Mouse (Mus musculus) forebrain, embryonic 11.5 days (tissue): ENCODE measurements at regions not wholly inside any gene's neighbourhood (a gene's known extent, or its start where the extent isn't known, plus 50 kb on each side); places are given as distances from the start of the nearest gene placed in this dataset.

Experiments used
- ATAC-seq: fragments of 200-750 bp; cut with Nextera tagmentation; replicated peaks from 2 replicates; pipeline ENCODE4 v1.8.0; 2017; ENCODE audit warnings: moderate TSS enrichment; ENCODE audit not compliant: low FRiP score
- DNase-seq: peaks from one replicate; pipeline ENCODE4 v3.0.0-alpha.2; 2017; ENCODE audit warnings: low spot score
- H3K27ac ChIP-seq: fragments of 300-500 bp; sonication (generic); 2 replicates; pipeline ENCODE4 v1.5.1; 2014; ENCODE audit warnings: low read depth, low read length
- H3K27me3 ChIP-seq: fragments of 300-500 bp; sonication (generic); 2 replicates; pipeline ENCODE4 v1.6.1; 2014; ENCODE audit warnings: mild to moderate bottlenecking, low read length, mixed read lengths; ENCODE audit not compliant: control insufficient read depth, insufficient read depth
- H3K36me3 ChIP-seq: fragments of 300-500 bp; sonication (generic); 2 replicates; pipeline ENCODE4 v1.6.1; 2014; ENCODE audit warnings: mild to moderate bottlenecking, low read length, moderate library complexity, mixed read lengths; ENCODE audit not compliant: control insufficient read depth, insufficient read depth
- H3K4me1 ChIP-seq: fragments of 300-500 bp; sonication (generic); replicated peaks from 2 replicates; pipeline ENCODE4 v1.6.1; 2014; ENCODE audit warnings: low read length, mixed read lengths; ENCODE audit not compliant: control insufficient read depth, insufficient read depth
- H3K4me2 ChIP-seq: fragments of 300-500 bp; sonication (generic); 2 replicates; pipeline ENCODE4 v1.6.1; 2014; ENCODE audit warnings: low read depth, mild to moderate bottlenecking, low read length, moderate library complexity, mixed read lengths; ENCODE audit not compliant: severe bottlenecking
- H3K4me3 ChIP-seq: fragments of 300-500 bp; sonication (generic); 2 replicates; pipeline ENCODE4 v1.5.1; 2014; ENCODE audit warnings: low read depth, low read length
- H3K9ac ChIP-seq: fragments of 300-500 bp; sonication (generic); 2 replicates; pipeline ENCODE4 v1.6.1; 2014; ENCODE audit warnings: low read length
- H3K9me3 ChIP-seq: fragments of 300-500 bp; sonication (generic); 2 replicates; pipeline ENCODE4 v1.6.1; 2016; ENCODE audit warnings: low read length, mixed read lengths; ENCODE audit not compliant: control insufficient read depth
- WGBS: fragments of 180-500 bp; shearing (Covaris S2); extraction: QIAGEN DNeasy Blood & Tissue Kit; methylation state at CpG from one replicate; pipeline ENCODE4 v1.1.7; 2014; 5-methylcytosine and 5-hydroxymethylcytosine counted together

DNA sequence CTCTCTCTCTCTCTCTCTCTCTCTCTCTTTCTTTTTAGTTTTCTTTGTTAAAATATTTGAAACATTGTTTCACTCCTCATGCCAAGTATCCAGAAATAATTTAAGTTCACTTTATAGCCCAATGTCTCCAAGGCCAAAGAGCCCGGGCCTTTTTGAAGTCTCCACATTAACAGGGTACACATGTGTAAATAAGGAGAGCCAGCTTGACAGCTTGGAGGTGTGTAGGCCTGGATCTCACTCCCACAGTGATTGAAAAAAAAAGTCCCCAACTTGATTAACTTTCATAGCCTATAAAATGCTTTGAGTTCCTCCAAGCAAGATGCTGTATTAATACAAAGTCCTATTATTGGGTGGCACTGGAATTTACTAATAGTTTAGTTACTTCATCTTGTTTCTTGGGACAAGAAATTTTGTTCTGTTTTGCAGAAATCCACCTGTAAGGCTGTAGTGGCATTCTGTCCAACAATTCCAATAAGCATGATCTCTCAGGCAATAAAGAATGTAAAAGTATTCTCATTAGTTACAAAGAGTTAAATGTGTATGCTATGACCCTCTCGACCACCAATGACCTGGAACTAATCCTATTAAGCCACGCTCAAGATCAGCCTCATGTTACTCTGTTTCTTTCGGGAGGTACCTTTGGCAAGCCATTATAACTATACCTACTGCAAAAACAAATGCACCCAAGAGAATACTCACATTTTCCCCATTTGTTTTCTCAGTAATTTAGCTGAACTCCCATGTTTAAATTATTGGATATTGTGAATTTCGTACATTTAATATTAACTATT lies 215.9 kb upstream of the Acvr2a start:
- Histone ChIP-seq H3K9me3 (no peaks in the 10 kb centered on the region), H3K4me2 (no peak overlapping the region), H3K36me3 (no peaks in the 10 kb centered on the region), H3K4me1 (no peaks in the 10 kb centered on the region; the same call in 1 of the 2 replicates), H3K27ac (no peak overlapping the region), H3K4me3 (no peak overlapping the region), H3K9ac (no peak overlapping the region), H3K27me3 (no peaks in the 10 kb centered on the region)
- ATAC-seq (no peak; the same call in 1 of the 2 replicates), DNase-seq (no peak)
- 29% methylated on average over 5 of the region's 5 CpGs for WGBS

DNA sequence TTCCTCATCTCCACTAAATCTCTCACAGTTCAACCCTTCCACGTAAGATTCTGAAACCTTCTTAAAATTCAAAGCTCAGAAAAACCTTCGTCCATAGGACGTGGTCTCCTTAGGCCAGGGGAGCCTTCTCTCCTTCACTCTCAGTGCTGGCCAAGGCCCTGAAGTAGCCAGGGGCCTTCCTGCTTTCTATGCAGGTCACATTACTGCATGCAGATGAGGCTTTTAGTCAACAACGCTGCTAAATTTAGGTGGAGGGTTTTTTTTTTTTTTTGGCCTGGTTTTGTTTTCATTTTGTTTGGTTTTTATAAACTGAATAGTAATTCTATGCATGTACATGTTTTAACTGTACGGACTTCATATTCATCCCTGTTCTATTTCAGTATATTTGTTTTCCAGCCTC lies 214.5 kb upstream of the Acvr2a start:
- Histone ChIP-seq H3K4me2 (no peak overlapping the region), H3K9me3 (no peaks in the 10 kb centered on the region), H3K4me1 (no peaks in the 10 kb centered on the region; the same call in 1 of the 2 replicates), H3K9ac (no peak overlapping the region), H3K27ac (no peak overlapping the region), H3K36me3 (no peaks in the 10 kb centered on the region), H3K4me3 (no peak overlapping the region), H3K27me3 (no peaks in the 10 kb centered on the region)
- 72% methylated on average over 5 of the region's 5 CpGs for WGBS
- DNase-seq (no peak), ATAC-seq (no peak)

DNA sequence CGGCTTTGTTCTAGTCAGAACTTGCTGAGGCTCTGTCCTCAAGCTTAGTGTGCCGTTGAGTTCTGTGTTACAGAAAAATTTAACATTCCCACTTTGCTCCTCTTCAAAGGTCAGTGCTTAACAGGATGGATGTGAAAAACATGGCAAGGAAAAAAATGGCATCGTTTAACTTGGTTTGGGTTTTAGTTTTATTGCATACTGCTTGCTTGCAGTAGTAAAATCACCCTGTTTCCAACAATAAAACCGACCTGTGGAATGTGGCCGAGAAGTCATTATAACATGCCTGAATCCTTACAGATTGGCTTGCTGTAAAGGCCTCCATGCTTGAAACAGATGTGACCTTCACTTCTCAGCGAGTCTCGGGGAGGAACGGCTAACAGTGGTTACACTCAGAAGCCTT lies 212.1 kb upstream of the Acvr2a start:
- H3K4me2 ChIP-seq: no peak overlapping the region
- H3K27me3 ChIP-seq: no peaks in the 10 kb centered on the region
- DNase-seq (no peak), ATAC-seq (no peak)
- WGBS: 55% methylated on average over 8 of the region's 8 CpGs
- no peak overlapping the region for H3K4me3 ChIP-seq
- H3K9ac ChIP-seq: no peak overlapping the region
- H3K36me3 ChIP-seq: no peaks in the 10 kb centered on the region
- H3K9me3 ChIP-seq: no peaks in the 10 kb centered on the region
- no peak overlapping the region for H3K27ac ChIP-seq
- no peaks in the 10 kb centered on the region; the same call in 1 of the 2 replicates for H3K4me1 ChIP-seq

DNA sequence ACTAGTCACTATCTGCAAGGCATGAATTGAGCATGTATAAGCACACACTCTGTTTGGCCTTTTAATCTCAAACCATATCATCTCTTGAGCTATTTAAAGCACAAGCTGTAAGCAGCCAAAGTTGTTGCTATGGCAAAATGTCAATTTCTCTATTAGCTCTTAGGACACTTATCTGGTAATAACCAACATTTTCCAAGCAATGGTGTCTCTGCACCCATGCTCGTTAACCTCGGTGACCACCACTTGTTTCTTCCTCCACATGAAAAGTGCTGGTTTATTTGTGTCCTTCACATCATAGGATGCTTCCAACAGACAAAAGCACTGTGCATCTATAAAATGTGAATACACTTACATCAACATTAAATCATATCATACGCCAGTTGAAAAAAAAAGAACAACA lies 204.4 kb upstream of the Acvr2a start:
- Histone ChIP-seq H3K27me3 (no peaks in the 10 kb centered on the region), H3K4me2 (no peak overlapping the region), H3K36me3 (no peaks in the 10 kb centered on the region), H3K4me1 (no peaks in the 10 kb centered on the region), H3K9me3 (no peaks in the 10 kb centered on the region), H3K9ac (no peak overlapping the region), H3K4me3 (no peak overlapping the region), H3K27ac (no peak overlapping the region)
- DNase-seq: no peak
- 90% methylated on average over 3 of the region's 3 CpGs for WGBS
- ATAC-seq: no peak

DNA sequence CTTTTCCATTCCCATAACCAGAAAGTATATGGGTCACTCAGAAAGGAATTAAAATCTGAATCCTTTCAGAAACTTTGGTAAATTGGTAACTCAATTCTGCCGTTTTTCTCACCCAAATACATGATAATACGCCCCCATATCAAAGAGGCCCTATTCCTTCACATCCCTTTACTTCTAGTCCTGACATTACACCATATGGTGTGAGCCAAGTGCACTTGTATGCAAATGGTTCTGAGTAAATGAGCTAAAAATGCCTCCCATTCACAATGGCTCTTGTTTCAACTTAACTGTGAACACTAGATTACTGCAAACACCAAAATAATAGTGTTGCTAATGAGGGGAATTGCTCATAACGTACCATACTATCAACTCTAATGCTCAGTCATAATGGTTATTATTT lies 201.7 kb upstream of the Acvr2a start:
- DNase-seq (no peak), ATAC-seq (no peak; the same call in 1 of the 2 replicates)
- no peaks in the 10 kb centered on the region for H3K4me1 ChIP-seq
- H3K4me3 ChIP-seq: no peak overlapping the region
- H3K36me3 ChIP-seq: no peaks in the 10 kb centered on the region
- H3K27ac ChIP-seq: no peak overlapping the region
- 65% methylated on average over 3 of the region's 3 CpGs for WGBS
- no peaks in the 10 kb centered on the region for H3K27me3 ChIP-seq
- H3K9ac ChIP-seq: no peak overlapping the region
- H3K9me3 ChIP-seq: no peaks in the 10 kb centered on the region
- no peak overlapping the region for H3K4me2 ChIP-seq

DNA sequence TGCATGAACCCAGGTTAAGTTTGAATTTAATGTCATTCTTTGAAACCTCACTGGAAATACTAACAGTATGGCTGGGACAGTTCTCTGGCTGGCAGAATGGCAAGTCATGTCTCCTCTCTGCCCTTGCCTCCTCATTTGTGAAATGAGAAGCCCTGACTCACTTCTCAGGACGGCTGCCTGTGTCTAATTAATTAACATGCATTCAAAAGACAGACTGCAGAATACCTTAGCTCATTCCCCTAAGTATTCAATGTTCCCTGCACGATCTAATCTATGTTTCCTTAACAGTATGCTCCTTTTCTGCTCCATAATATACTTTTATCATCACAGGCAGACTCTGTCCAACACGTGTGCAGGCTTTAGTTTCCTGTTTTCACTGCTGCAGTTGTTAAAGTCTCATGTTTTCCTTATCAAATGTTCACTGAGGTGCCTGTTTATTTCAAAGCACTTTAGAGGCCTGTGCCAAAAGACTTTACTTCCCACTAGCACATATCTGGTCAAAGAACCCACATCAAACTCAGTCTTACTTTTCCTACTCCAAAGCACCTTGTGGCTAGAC lies 196.7 kb upstream of the Acvr2a start:
- Histone ChIP-seq H3K9ac (no peak overlapping the region), H3K4me3 (no peak overlapping the region), H3K4me1 (no peaks in the 10 kb centered on the region), H3K27me3 (no peaks in the 10 kb centered on the region), H3K27ac (no peak overlapping the region), H3K9me3 (no peaks in the 10 kb centered on the region), H3K4me2 (no peak overlapping the region), H3K36me3 (no peaks in the 10 kb centered on the region)
- DNase-seq (no peak), ATAC-seq (no peak)
- 39% methylated on average over 3 of the region's 3 CpGs for WGBS

DNA sequence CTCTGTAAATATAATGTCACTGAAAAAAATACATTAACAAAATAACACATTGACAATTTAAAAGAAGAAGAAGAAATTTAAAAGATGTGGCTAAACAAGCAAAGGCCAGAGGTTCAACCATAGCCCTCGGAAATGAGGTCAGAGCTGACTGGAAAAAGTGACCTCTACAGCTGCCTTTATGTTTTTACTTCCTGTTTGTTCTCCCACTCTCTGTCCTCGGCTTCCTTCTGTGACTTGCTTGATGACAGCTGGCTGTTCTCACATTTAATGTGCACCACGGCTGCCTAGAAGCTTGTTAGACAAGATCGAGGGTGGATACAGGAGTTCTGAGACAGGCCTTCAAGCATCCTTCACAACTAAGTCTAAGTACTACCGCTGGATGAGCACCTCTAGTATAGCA lies 194.9 kb upstream of the Acvr2a start:
- ATAC-seq: no peak
- H3K9me3 ChIP-seq: no peaks in the 10 kb centered on the region
- WGBS: 75% methylated on average over 5 of the region's 5 CpGs

DNA sequence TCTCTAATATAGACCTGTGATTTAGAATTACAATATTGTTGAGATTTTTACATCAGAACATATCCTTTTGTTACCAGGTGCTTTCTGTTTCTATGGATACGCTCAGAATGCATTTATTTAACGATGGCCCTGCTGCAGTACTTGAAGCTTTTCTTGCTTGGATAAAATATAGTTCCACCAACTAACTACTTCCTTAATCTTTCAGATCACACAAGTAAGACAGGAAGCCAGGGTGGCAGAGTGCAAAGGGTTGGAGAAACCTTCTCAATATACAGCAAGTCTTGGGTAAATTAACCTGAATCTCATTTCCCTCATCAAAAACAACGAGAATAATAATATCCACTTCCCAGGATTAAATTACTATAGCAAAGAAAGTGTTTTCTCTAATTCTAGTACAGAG lies 193.1 kb upstream of the Acvr2a start:
- H3K9ac ChIP-seq: no peak overlapping the region
- ATAC-seq (no peak), DNase-seq (no peak)
- no peaks in the 10 kb centered on the region for H3K27me3 ChIP-seq
- WGBS: 73% methylated on average over 3 of the region's 3 CpGs
- H3K9me3 ChIP-seq: no peaks in the 10 kb centered on the region
- H3K4me1 ChIP-seq: no peaks in the 10 kb centered on the region
- H3K4me3 ChIP-seq: no peak overlapping the region
- no peak overlapping the region for H3K4me2 ChIP-seq
- H3K36me3 ChIP-seq: no peaks in the 10 kb centered on the region
- H3K27ac ChIP-seq: no peak overlapping the region

More for the DNA sequence above, 194.9 kb upstream of the Acvr2a start:
- Histone ChIP-seq H3K27me3 (no peaks in the 10 kb centered on the region), H3K27ac (no peak overlapping the region), H3K36me3 (no peaks in the 10 kb centered on the region), H3K4me2 (no peak overlapping the region), H3K4me3 (no peak overlapping the region), H3K9ac (no peak overlapping the region), H3K4me1 (no peaks in the 10 kb centered on the region)
- no peak for DNase-seq

DNA sequence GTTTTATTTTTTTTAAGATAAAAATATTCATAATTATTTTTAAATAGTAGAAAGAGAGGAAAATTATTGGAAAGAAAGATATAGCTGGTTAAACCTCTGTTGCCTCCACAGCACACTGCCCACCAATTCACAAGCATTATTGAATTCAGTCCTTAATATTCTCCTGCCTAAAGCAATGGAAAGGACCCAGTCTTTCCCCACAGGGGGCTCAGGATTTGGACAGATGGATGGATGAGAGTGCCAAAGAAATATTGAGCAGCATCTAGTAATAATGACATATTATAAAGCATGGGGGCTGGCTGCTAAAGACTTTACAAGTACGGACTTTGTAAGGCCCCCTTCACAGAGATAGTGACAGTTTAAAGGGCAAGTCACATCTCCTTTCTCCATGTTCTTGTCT lies 191.6 kb upstream of the Acvr2a start:
- DNase-seq (no peak), ATAC-seq (no peak)
- Histone ChIP-seq H3K4me1 (no peaks in the 10 kb centered on the region), H3K9ac (no peak overlapping the region), H3K36me3 (no peaks in the 10 kb centered on the region), H3K27ac (no peak overlapping the region), H3K4me2 (no peak overlapping the region), H3K27me3 (no peaks in the 10 kb centered on the region), H3K4me3 (no peak overlapping the region), H3K9me3 (no peaks in the 10 kb centered on the region)
- WGBS: 68% methylated on average over 1 of the region's 1 CpGs
